In genomic region chr2:137938831-137939480, GRCm38 (mm10) we compare ENCODE assay signal across 10 mouse cellular contexts.
A peak's percentile ranks its signal among the peaks of the same experiment; 100 is the strongest.
DNase-seq lines count a peak whose midpoint lies in the region; ATAC-seq and TF ChIP-seq lines count a peak whose summit lies in the region.
"Had no signal": no experiment of that assay in that cellular context is flagged by ENCODE, and none has a peak within 500 bp of the region (broad histone marks: within the 10 kb centered on the region; RNA-seq: fewer than 3 reads in every experiment).

No protein-coding gene starts in this region.

- ATAC-seq in heart, embryonic 11.5 days (replicated peaks; ENCODE audit: insufficient number of reproducible peaks, low FRiP score, low TSS enrichment) = 0 out of 2 replicates have a peak, but pooled peaks have one; percentile 65
- ATAC-seq in hindbrain, embryonic 15.5 days (ENCODE audit: low FRiP score, low read depth) = peak; percentile 80
- no peak for ATAC-seq in megakaryocyte, adult 5-6 weeks (ENCODE audit: poor library complexity, severe bottlenecking)

- H3K36me3 ChIP-seq in heart, embryonic 11.5 days (ENCODE audit: control insufficient read depth, insufficient read depth, low read length) = no peaks in the 10 kb centered on the region
- H3K36me3 ChIP-seq in hindbrain, embryonic 15.5 days = no peaks in the 10 kb centered on the region
- H3K36me3 ChIP-seq: stomach, embryonic 15.5 days had no signal

- H3K9ac ChIP-seq in heart, embryonic 11.5 days (ENCODE audit: low read depth, low read length) = no peak overlapping the region
- no peak overlapping the region for H3K9ac ChIP-seq in hindbrain, embryonic 15.5 days
- H3K9ac ChIP-seq: stomach, embryonic 15.5 days had no signal

- peak overlapping the region; percentile 24 for H3K4me2 ChIP-seq in heart, embryonic 11.5 days
- no peak overlapping the region for H3K4me2 ChIP-seq in hindbrain, embryonic 15.5 days
- H3K4me2 ChIP-seq: stomach, embryonic 15.5 days had no signal

- no peak for TF ChIP-seq POLR2A in brain, embryonic 14.5 days (IDR thresholded peaks at IDR 0.05; ENCODE audit: borderline replicate concordance, extremely low read depth, insufficient read depth, insufficient read length, poor library complexity, severe bottlenecking)

- H3K27me3 ChIP-seq in heart, embryonic 11.5 days (ENCODE audit: control insufficient read depth, insufficient read depth, low read length) = no peaks in the 10 kb centered on the region
- H3K27me3 ChIP-seq in hindbrain, embryonic 15.5 days = no peaks in the 10 kb centered on the region
- H3K27me3 ChIP-seq: stomach, embryonic 15.5 days had no signal

- WGBS in heart, embryonic 11.5 days (ENCODE audit: insufficient replicate concordance) = 26% methylated on average over 7 of the region's 7 CpGs
- 17% methylated on average over 7 of the region's 7 CpGs for WGBS in hindbrain, embryonic 15.5 days

- TF ChIP-seq CTCF in brain, embryonic 14.5 days (IDR thresholded peaks at IDR 0.05; ENCODE audit: borderline replicate concordance, extremely low read depth, insufficient read depth, insufficient read length) = no peak

- peaks cover 9% of the 10 kb centered on the region for H3K4me1 ChIP-seq in heart, embryonic 11.5 days (ENCODE audit: control insufficient read depth, insufficient read depth, low read length)
- H3K4me1 ChIP-seq in hindbrain, embryonic 15.5 days (replicated peaks) = peaks cover 9% of the 10 kb centered on the region; the same call in 1 of the 2 replicates
- H3K4me1 ChIP-seq: stomach, embryonic 15.5 days had no signal

- 0 out of 2 replicates have a peak overlapping the region, but pooled peaks have one; percentile 29 for H3K27ac ChIP-seq in heart, embryonic 11.5 days (ENCODE audit: low read depth, low read length)
- H3K27ac ChIP-seq in hindbrain, embryonic 15.5 days (replicated peaks) = no peak overlapping the region
- H3K27ac ChIP-seq: stomach, embryonic 15.5 days had no signal

- no peak overlapping the region for H3K4me3 ChIP-seq in heart, embryonic 11.5 days (ENCODE audit: low read depth, low read length)
- no peak overlapping the region for H3K4me3 ChIP-seq in hindbrain, embryonic 15.5 days
- H3K4me3 ChIP-seq: stomach, embryonic 15.5 days had no signal

- no peaks in the 10 kb centered on the region for H3K9me3 ChIP-seq in heart, embryonic 11.5 days (replicated peaks; ENCODE audit: control insufficient read depth, low read length)
- H3K9me3 ChIP-seq in hindbrain, embryonic 15.5 days = no peaks in the 10 kb centered on the region
- H3K9me3 ChIP-seq: stomach, embryonic 15.5 days had no signal

- peak; percentile 3 for DNase-seq in adrenal gland, adult 8-10 months
- DNase-seq in adrenal gland, postnatal 4 days (ENCODE audit: low spot score in 2 of 2) = no peak
- DNase-seq in brain, embryonic 14.5 days (ENCODE audit: low read depth) = peak; percentile 82
- no peak for DNase-seq in urinary bladder, postnatal 4 days (ENCODE audit: low spot score in 2 of 2)
- no peak for DNase-seq in gastrocnemius, postnatal 4 days (ENCODE audit: low spot score in 2 of 2)
- DNase-seq: lung, adult 2 months had no signal

Comparison
In these comparisons a context has a peak if more than half of its experiments do, and no peak if none do; other contexts are left out.
1. DNase-seq: peak in adrenal gland, adult 8-10 months (single experiment) and brain, embryonic 14.5 days (single experiment); none in adrenal gland, postnatal 4 days (0 of 2), urinary bladder, postnatal 4 days (0 of 2) and gastrocnemius, postnatal 4 days (0 of 2).